Mouse (Mus musculus): Measurements from ENCODE around the gene Gm7714. TPM values are rescaled to one million over a fixed set of nuclear protein-coding genes. Genes with fewer than 3 reads are reported as not detected.
"Not testable (repeated sequence)": the region's sequence is repeated elsewhere in the genome, so short reads cannot be mapped to it uniquely, and the experiment has no call there.

Gene Gm7714
- not detected in 2 replicates for polyA plus RNA-seq (2014; fragmentation: Nextera tagmentation; extraction: Ambion mirVana)

GRCm38 (mm10) chr5:88268619-88269018 is at the start of gene Gm7714:
TSS of gene Gm7714 (plus strand) at chr5:88268919.
- TF ChIP-seq CTCF (IDR thresholded peaks at IDR 0.05; ENCODE audit: low read depth): no peak
- Histone ChIP-seq H3K4me2 (no peak within 1 kb of the TSS), H3K4me1 (ENCODE audit: insufficient read depth) (no peaks in the 10 kb centered on the region)

GRCm38 (mm10) chr5:88256475-88256874 is 12.2 kb upstream of the Gm7714 start:
- Histone ChIP-seq H3K27ac (ENCODE audit: low read depth) (no peak overlapping the region), H3K4me1 (ENCODE audit: insufficient read depth) (no peaks in the 10 kb centered on the region), H3K27me3 (ENCODE audit: insufficient read depth, low read length) (no peaks in the 10 kb centered on the region), H3K9me3 (ENCODE audit: low read depth, low read length) (no peaks in the 10 kb centered on the region), H3K9ac (no peak overlapping the region), H3K36me3 (ENCODE audit: insufficient read depth) (no peaks in the 10 kb centered on the region), H3K4me2 (no peak overlapping the region), H3K4me3 (ENCODE audit: low read depth, low read length) (no peak overlapping the region)
- no peak for TF ChIP-seq CTCF (IDR thresholded peaks at IDR 0.05; ENCODE audit: low read depth)
- WGBS: 87% methylated on average over 1 of the region's 1 CpGs
- no peak for DNase-seq
- ATAC-seq (ENCODE audit: insufficient read depth): no peak

More at GRCm38 (mm10) chr5:88268619-88269018, at the start of gene Gm7714:
- no peak for ATAC-seq (ENCODE audit: insufficient read depth)
- no peaks in the 10 kb centered on the region for H3K36me3 ChIP-seq (ENCODE audit: insufficient read depth)
- no peaks in the 10 kb centered on the region for H3K9me3 ChIP-seq (ENCODE audit: low read depth, low read length)
- 75% methylated on average over 1 of the region's 1 CpGs for WGBS
- no peak within 1 kb of the TSS for H3K27ac ChIP-seq (ENCODE audit: low read depth)
- no peaks in the 10 kb centered on the region for H3K27me3 ChIP-seq (ENCODE audit: insufficient read depth, low read length)
- no peak within 1 kb of the TSS for H3K9ac ChIP-seq
- H3K4me3 ChIP-seq (ENCODE audit: low read depth, low read length): no peak within 1 kb of the TSS
- no peak for DNase-seq

- not testable (repeated sequence) for H3K4me1 ChIP-seq (ENCODE audit: insufficient read depth); H3K4me3 ChIP-seq (ENCODE audit: low read depth, low read length); H3K36me3 ChIP-seq (ENCODE audit: insufficient read depth); H3K9ac ChIP-seq; H3K9me3 ChIP-seq (ENCODE audit: low read depth, low read length); H3K27me3 ChIP-seq (ENCODE audit: insufficient read depth, low read length); H3K4me2 ChIP-seq; H3K27ac ChIP-seq (ENCODE audit: low read depth); ATAC-seq (ENCODE audit: insufficient read depth); DNase-seq
- WGBS: 72% methylated on average over 3 of the region's 3 CpGs
Observed at GRCm38 (mm10) chr5:88311307-88311706, 42.6 kb downstream of the Gm7714 start.

GRCm38 (mm10) chr5:88317012-88317411 is 48.3 kb downstream of the Gm7714 start, which contains the start of gene Prol1:
TSS of gene Prol1 (plus strand) at chr5:88317312.
- no peak for TF ChIP-seq CTCF (IDR thresholded peaks at IDR 0.05; ENCODE audit: low read depth)
- H3K9me3 ChIP-seq (ENCODE audit: low read depth, low read length): no peaks in the 10 kb centered on the region
- H3K4me3 ChIP-seq (ENCODE audit: low read depth, low read length): no peak within 1 kb of the TSS
- no peaks in the 10 kb centered on the region for H3K4me1 ChIP-seq (ENCODE audit: insufficient read depth)
- 89% methylated on average over 1 of the region's 1 CpGs for WGBS
- H3K4me2 ChIP-seq: no peak within 1 kb of the TSS
- H3K27me3 ChIP-seq (ENCODE audit: insufficient read depth, low read length): no peaks in the 10 kb centered on the region
- no peak within 1 kb of the TSS for H3K27ac ChIP-seq (ENCODE audit: low read depth)
- no peak within 1 kb of the TSS for H3K9ac ChIP-seq
- no peak for ATAC-seq (ENCODE audit: insufficient read depth)
- no peaks in the 10 kb centered on the region for H3K36me3 ChIP-seq (ENCODE audit: insufficient read depth)
- no peak for DNase-seq

Other genes with a start within 250 kb of the Gm7714 start
- gene Smr2, start 182.4 kb upstream of the Gm7714 start, polyA plus RNA-seq (2014; fragmentation: Nextera tagmentation; extraction: Ambion mirVana): not detected in 2 replicates
- gene Gm11116, start 157.4 kb upstream of the Gm7714 start, polyA plus RNA-seq (2014; fragmentation: Nextera tagmentation; extraction: Ambion mirVana): not detected in 2 replicates
- not detected in 2 replicates for gene Gm11115, start 114.8 kb upstream of the Gm7714 start, polyA plus RNA-seq (2014; fragmentation: Nextera tagmentation; extraction: Ambion mirVana)
- not detected in 2 replicates for gene Prol1, start 48.4 kb downstream of the Gm7714 start, polyA plus RNA-seq (2014; fragmentation: Nextera tagmentation; extraction: Ambion mirVana)
- gene Amtn, start 107.2 kb downstream of the Gm7714 start, polyA plus RNA-seq (2014; fragmentation: Nextera tagmentation; extraction: Ambion mirVana): not detected in 2 replicates
- not detected in 2 replicates for gene Ambn, start 187.1 kb downstream of the Gm7714 start, polyA plus RNA-seq (2014; fragmentation: Nextera tagmentation; extraction: Ambion mirVana)
- not detected in 2 replicates for gene Enam, start 219.1 kb downstream of the Gm7714 start, polyA plus RNA-seq (2014; fragmentation: Nextera tagmentation; extraction: Ambion mirVana)

Measured in lung, embryonic 14.5 days (tissue).